Comparison of ENCODE assay signal across 15 mouse cellular contexts in the genomic region with DNA sequence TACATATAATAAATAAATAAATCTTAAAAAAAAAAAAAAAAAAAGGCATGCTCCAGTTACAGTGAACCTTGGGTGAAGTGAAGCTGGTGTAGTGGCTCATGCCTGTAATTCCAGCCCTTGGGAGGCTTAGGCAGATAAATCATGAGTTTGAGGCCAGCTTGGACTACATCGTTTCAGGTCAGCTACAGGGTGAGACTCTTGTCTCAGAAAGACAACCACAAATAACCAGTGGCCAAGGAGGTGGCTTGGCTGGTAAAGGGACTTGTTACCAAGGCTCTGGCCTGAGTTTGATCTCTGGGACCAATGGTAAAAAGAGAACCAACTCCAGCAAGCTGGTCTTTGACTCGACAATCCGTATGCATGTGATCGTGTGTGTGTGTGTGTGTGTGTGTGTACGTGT. TPM values are rescaled to one million over a fixed set of nuclear protein-coding genes. Genes with fewer than 3 reads are reported as not detected.
DNase-seq lines count a peak whose midpoint lies in the region; ATAC-seq and TF ChIP-seq lines count a peak whose summit lies in the region.
"Had no signal": no experiment of that assay in that cellular context is flagged by ENCODE, and none has a peak within 500 bp of the region (broad histone marks: within the 10 kb centered on the region; RNA-seq: fewer than 3 reads in every experiment).

No protein-coding gene starts in this region.

- H3K4me2 ChIP-seq in kidney, embryonic 16.5 days (replicated peaks; ENCODE audit: low read depth, low read length): peak overlapping the region; percentile 22; the same call in 1 of the 2 replicates
- peak overlapping the region; percentile 79 for H3K4me2 ChIP-seq in liver, postnatal 0 days (ENCODE audit: low read depth, low read length)
- H3K4me2 ChIP-seq: limb, embryonic 13.5 days had no signal

- peaks cover 62% of the 10 kb centered on the region for H3K4me1 ChIP-seq in erythroblast, embryonic 14.5 days (ENCODE audit: control insufficient read depth)
- H3K4me1 ChIP-seq in kidney, embryonic 16.5 days (ENCODE audit: insufficient read depth, low read length): 0 out of 2 replicates have a peak, but pooled peaks cover 9% of the 10 kb centered on the region
- H3K4me1 ChIP-seq in bone marrow, adult 2 months (ENCODE audit: control insufficient read depth, insufficient read depth, low read length): peaks cover 10% of the 10 kb centered on the region; the same call in 1 of the 2 replicates
- H3K4me1 ChIP-seq in liver, postnatal 0 days (ENCODE audit: insufficient read depth): peaks cover 44% of the 10 kb centered on the region

- no peak overlapping the region for H3K9ac ChIP-seq in kidney, embryonic 16.5 days (replicated peaks; ENCODE audit: low read length)
- H3K9ac ChIP-seq in liver, postnatal 0 days (replicated peaks): peak overlapping the region; percentile 58
- H3K9ac ChIP-seq: hindbrain, embryonic 15.5 days; limb, embryonic 13.5 days had no signal

- 80% methylated on average over 5 of the region's 5 CpGs for WGBS in kidney, embryonic 16.5 days
- 64% methylated on average over 5 of the region's 5 CpGs for WGBS in bone marrow, adult 2 months
- 61% methylated on average over 5 of the region's 5 CpGs for WGBS in liver, postnatal 0 days (ENCODE audit: insufficient replicate concordance)

- ATAC-seq in erythroblast, adult 5-6 weeks (replicated peaks; ENCODE audit: low FRiP score, poor library complexity, severe bottlenecking): no peak
- no peak for ATAC-seq in kidney, embryonic 16.5 days (ENCODE audit: low FRiP score, low TSS enrichment)
- ATAC-seq in liver, postnatal 0 days: no peak
- no peak for ATAC-seq in granulocyte monocyte progenitor cell, adult 5-6 weeks (replicated peaks; ENCODE audit: poor library complexity, severe bottlenecking)

- TF ChIP-seq POLR2A in bone marrow, adult 2 months (IDR thresholded peaks at IDR 0.05; ENCODE audit: borderline replicate concordance, control insufficient read depth, low read depth, low read length): no peak

- H3K27ac ChIP-seq in kidney, embryonic 16.5 days (ENCODE audit: low read length): no peak overlapping the region
- H3K27ac ChIP-seq in bone marrow, adult 2 months (ENCODE audit: control insufficient read depth, insufficient read depth, low read depth, low read length, poor library complexity): no peak overlapping the region
- peak overlapping the region; percentile 87 for H3K27ac ChIP-seq in liver, postnatal 0 days (ENCODE audit: low read depth)
- H3K27ac ChIP-seq: hindbrain, embryonic 15.5 days; limb, embryonic 13.5 days had no signal

- no peaks in the 10 kb centered on the region for H3K27me3 ChIP-seq in erythroblast, embryonic 14.5 days (ENCODE audit: control insufficient read depth)
- H3K27me3 ChIP-seq in kidney, embryonic 16.5 days (ENCODE audit: insufficient read depth, low read length): no peaks in the 10 kb centered on the region
- H3K27me3 ChIP-seq in liver, postnatal 0 days (ENCODE audit: insufficient read depth, low read length): no peaks in the 10 kb centered on the region

- TF ChIP-seq EP300 in liver, postnatal 0 days (IDR thresholded peaks at IDR 0.05; ENCODE audit: low read depth): no peak

- H3K9me3 ChIP-seq in erythroblast, embryonic 14.5 days (ENCODE audit: control insufficient read depth, low read length): no peaks in the 10 kb centered on the region
- H3K9me3 ChIP-seq in kidney, embryonic 16.5 days (ENCODE audit: low read length): no peaks in the 10 kb centered on the region
- H3K9me3 ChIP-seq in liver, postnatal 0 days (ENCODE audit: low read length): no peaks in the 10 kb centered on the region
- H3K9me3 ChIP-seq: hindbrain, embryonic 15.5 days; limb, embryonic 13.5 days had no signal

- H3K36me3 ChIP-seq in erythroblast, embryonic 14.5 days (ENCODE audit: control insufficient read depth): peaks cover 52% of the 10 kb centered on the region
- H3K36me3 ChIP-seq in kidney, embryonic 16.5 days (ENCODE audit: insufficient read depth, low read length): peaks cover 3% of the 10 kb centered on the region; the same call in 1 of the 2 replicates
- H3K36me3 ChIP-seq in liver, postnatal 0 days (replicated peaks; ENCODE audit: insufficient read depth, low read length): peaks cover 40% of the 10 kb centered on the region
- H3K36me3 ChIP-seq: hindbrain, embryonic 15.5 days; limb, embryonic 13.5 days had no signal

- intact Hi-C loops in left cerebral cortex, postnatal 4 days (cut with DNase I): no loop called here

- no peak for TF ChIP-seq CTCF in bone marrow, adult 2 months (IDR thresholded peaks at IDR 0.05; ENCODE audit: control insufficient read depth, insufficient read depth, low read length)
- TF ChIP-seq CTCF in liver, postnatal 0 days (IDR thresholded peaks at IDR 0.05; ENCODE audit: low read depth): no peak

- peak overlapping the region; percentile 26 for H3K4me3 ChIP-seq in erythroblast, embryonic 14.5 days (replicated peaks)
- H3K4me3 ChIP-seq in kidney, embryonic 16.5 days (ENCODE audit: low read length): no peak overlapping the region
- peak overlapping the region; percentile 41 for H3K4me3 ChIP-seq in bone marrow, adult 2 months (replicated peaks; ENCODE audit: control insufficient read depth, low read depth, low read length)
- H3K4me3 ChIP-seq in liver, postnatal 0 days (ENCODE audit: low read depth, low read length): peak overlapping the region; percentile 98
- H3K4me3 ChIP-seq: hindbrain, embryonic 15.5 days; limb, embryonic 13.5 days had no signal

- DNase-seq in kidney, postnatal 14 days: no peak
- DNase-seq in liver, postnatal 0 days: no peak
- DNase-seq in left cerebral cortex, postnatal 4 days: no peak
- DNase-seq: midbrain, embryonic 14.5 days; thymus, postnatal 36 days had no signal

RNA-seq across cellular contexts. Expression of gene Trim25, which starts 2.9 kb away (rescaled TPM):
- 0.29 and 0.87 TPM in 2 replicates for polyA plus RNA-seq in erythroblast, embryonic 14.5 days (2012)
- total RNA-seq in erythroblast, adult 5-6 weeks (2015; ENCODE audit: low replicate concordance): 19.8 and 24.2 TPM in 2 replicates
- total RNA-seq in erythroblast, adult 5-6 weeks (2017; ENCODE audit: low replicate concordance): 16.4 and 20.5 TPM in 2 replicates
- polyA plus RNA-seq in kidney, embryonic 16.5 days (2015; fragmentation: Nextera tagmentation; extraction: Ambion mirVana): 17.0 and 17.8 TPM in 2 replicates
- 19.8 and 33.7 TPM in 2 replicates for polyA plus RNA-seq in bone marrow, adult 2 months (2011; ENCODE audit: insufficient read depth, insufficient read length, low replicate concordance, missing spikeins)
- polyA plus RNA-seq in liver, postnatal 0 days (2015; fragmentation: Nextera tagmentation; extraction: Ambion mirVana): 20.4 and 20.6 TPM in 2 replicates
- 26.9 and 32.2 TPM in 2 replicates for total RNA-seq in granulocyte monocyte progenitor cell, adult 5-6 weeks (2014; fragmentation: Nextera tagmentation)
- total RNA-seq in granulocyte monocyte progenitor cell, adult 5-6 weeks (2017): 14.0 and 18.4 TPM in 2 replicates
- total RNA-seq in left cerebral cortex, postnatal 4 days (2021): 1 to 10 TPM; 5.6 to 5.8 TPM

RNA-seq across cellular contexts. Expression of gene Coil, which starts 32.0 kb away (rescaled TPM):
- polyA plus RNA-seq in erythroblast, embryonic 14.5 days (2012): 0.14 and 0.24 TPM in 2 replicates
- 1.3 and 2.7 TPM in 2 replicates for total RNA-seq in erythroblast, adult 5-6 weeks (2015; ENCODE audit: low replicate concordance)
- 1.3 and 6.3 TPM in 2 replicates for total RNA-seq in erythroblast, adult 5-6 weeks (2017; ENCODE audit: low replicate concordance)
- polyA plus RNA-seq in kidney, embryonic 16.5 days (2015; fragmentation: Nextera tagmentation; extraction: Ambion mirVana): 16.7 and 17.4 TPM in 2 replicates
- polyA plus RNA-seq in bone marrow, adult 2 months (2011; ENCODE audit: insufficient read depth, insufficient read length, low replicate concordance, missing spikeins): 2.7 and 7.2 TPM in 2 replicates
- polyA plus RNA-seq in liver, postnatal 0 days (2015; fragmentation: Nextera tagmentation; extraction: Ambion mirVana): 2.6 and 2.7 TPM in 2 replicates
- 9.1 and 16.2 TPM in 2 replicates for total RNA-seq in granulocyte monocyte progenitor cell, adult 5-6 weeks (2014; fragmentation: Nextera tagmentation)
- 8.4 and 17.7 TPM in 2 replicates for total RNA-seq in granulocyte monocyte progenitor cell, adult 5-6 weeks (2017)
- 10 to 100 TPM; 27.8 to 28.3 TPM for total RNA-seq in left cerebral cortex, postnatal 4 days (2021)

RNA-seq across cellular contexts. Expression of gene Elobl, which starts 35.3 kb away (rescaled TPM):
- polyA plus RNA-seq in erythroblast, embryonic 14.5 days (2012): not detected in 2 replicates
- not detected in 2 replicates for total RNA-seq in erythroblast, adult 5-6 weeks (2015; ENCODE audit: low replicate concordance)
- not detected in 2 replicates for total RNA-seq in erythroblast, adult 5-6 weeks (2017; ENCODE audit: low replicate concordance)
- not detected in 2 replicates for polyA plus RNA-seq in kidney, embryonic 16.5 days (2015; fragmentation: Nextera tagmentation; extraction: Ambion mirVana)
- polyA plus RNA-seq in bone marrow, adult 2 months (2011; ENCODE audit: insufficient read depth, insufficient read length, low replicate concordance, missing spikeins): 11.6 TPM in 1 of 2 replicates, not detected in the other
- polyA plus RNA-seq in liver, postnatal 0 days (2015; fragmentation: Nextera tagmentation; extraction: Ambion mirVana): not detected in 2 replicates
- total RNA-seq in granulocyte monocyte progenitor cell, adult 5-6 weeks (2014; fragmentation: Nextera tagmentation): not detected in 2 replicates
- total RNA-seq in granulocyte monocyte progenitor cell, adult 5-6 weeks (2017): not detected in 2 replicates
- total RNA-seq in left cerebral cortex, postnatal 4 days (2021): not detected
- total RNA-seq: adrenal gland, postnatal 36 days; layer of hippocampus, postnatal 10 days had no signal
- polyA plus RNA-seq: embryonic facial prominence, embryonic 14.5 days; hindbrain, embryonic 15.5 days; limb, embryonic 13.5 days; midbrain, embryonic 14.5 days had no signal

RNA-seq across cellular contexts. Expression of gene Scpep1, which starts 46.8 kb away (rescaled TPM):
- 0.55 and 0.92 TPM in 2 replicates for polyA plus RNA-seq in erythroblast, embryonic 14.5 days (2012)
- total RNA-seq in erythroblast, adult 5-6 weeks (2015; ENCODE audit: low replicate concordance): 15.0 and 15.2 TPM in 2 replicates
- 4.6 and 8.6 TPM in 2 replicates for total RNA-seq in erythroblast, adult 5-6 weeks (2017; ENCODE audit: low replicate concordance)
- polyA plus RNA-seq in kidney, embryonic 16.5 days (2015; fragmentation: Nextera tagmentation; extraction: Ambion mirVana): 143 and 158 TPM in 2 replicates
- 6.5 and 22.3 TPM in 2 replicates for polyA plus RNA-seq in bone marrow, adult 2 months (2011; ENCODE audit: insufficient read depth, insufficient read length, low replicate concordance, missing spikeins)
- 35.3 and 38.9 TPM in 2 replicates for polyA plus RNA-seq in liver, postnatal 0 days (2015; fragmentation: Nextera tagmentation; extraction: Ambion mirVana)
- total RNA-seq in granulocyte monocyte progenitor cell, adult 5-6 weeks (2014; fragmentation: Nextera tagmentation): 18.1 and 22.3 TPM in 2 replicates
- 11.5 and 13.4 TPM in 2 replicates for total RNA-seq in granulocyte monocyte progenitor cell, adult 5-6 weeks (2017)
- 10 to 100 TPM; 26.7 to 26.8 TPM for total RNA-seq in left cerebral cortex, postnatal 4 days (2021)
